Mouse (Mus musculus): ENCODE results near the gene 0610040J01Rik. TPM values are rescaled to one million over a fixed set of nuclear protein-coding genes. Genes with fewer than 3 reads are reported as not detected.

The 0610040J01Rik gene
- total and polyA plus RNA-seq, 3 experiments: not detected

DNA sequence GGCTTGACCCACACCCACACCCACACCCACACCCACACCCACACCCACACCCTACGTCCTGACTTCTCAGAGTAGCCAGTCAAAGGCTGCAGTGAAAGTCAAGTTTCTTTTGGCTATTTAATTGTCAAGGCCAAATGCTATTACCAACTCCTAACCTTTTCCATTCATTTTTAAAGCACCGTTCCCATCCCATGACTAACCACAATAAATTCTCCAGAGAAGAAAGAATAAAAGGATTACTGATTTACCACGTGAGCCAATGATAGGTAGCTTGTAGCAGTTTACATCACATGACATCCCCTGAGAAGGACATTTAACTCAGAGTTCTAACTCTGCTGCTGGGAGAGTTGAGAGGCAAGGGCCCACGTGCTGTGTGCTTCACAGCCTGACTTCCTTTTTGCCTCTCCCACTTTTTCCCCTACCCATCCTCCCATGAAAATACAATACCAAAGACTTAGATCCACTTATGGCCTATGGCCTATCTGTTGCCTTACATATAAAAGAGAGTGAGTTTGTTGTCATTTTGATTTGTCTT, 118.7 kb downstream of the 0610040J01Rik start:
- H3K27me3 ChIP-seq (ENCODE audit: control insufficient read depth in 1 of 2, insufficient read depth in 2 of 2, low read length in 2 of 2): no peaks in the 10 kb centered on the region
- H3K79me2 ChIP-seq (ENCODE audit: control insufficient read depth, insufficient read depth, low read length, poor library complexity): no peaks in the 10 kb centered on the region
- peaks cover 0 to 2% of the 10 kb centered on the region in 2 experiments; a peak in 2 of 4 replicates for H3K36me3 ChIP-seq (ENCODE audit: control insufficient read depth in 1 of 2, insufficient read depth in 2 of 2, low read length in 2 of 2)
- no peak for TF ChIP-seq MAZ (IDR thresholded peaks at IDR 0.05; ENCODE audit: low read depth, low read length)
- TF ChIP-seq ZNF384 (IDR thresholded peaks at IDR 0.05; ENCODE audit: low read depth, low read length): no peak
- TF ChIP-seq NELFE (IDR thresholded peaks at IDR 0.05; ENCODE audit: low read depth, low read length): no peak
- no peak for TF ChIP-seq MAFK (IDR thresholded peaks at IDR 0.05; ENCODE audit: borderline replicate concordance, low read depth, low read length)
- TF ChIP-seq SMC3 (IDR thresholded peaks at IDR 0.05; ENCODE audit: low read depth, low read length): no peak
- no peak for TF ChIP-seq BHLHE40 (IDR thresholded peaks at IDR 0.05; ENCODE audit: borderline replicate concordance, low read depth, low read length)
- no peak for TF ChIP-seq TCF12 (IDR thresholded peaks at IDR 0.05; ENCODE audit: low read depth, low read length)
- no peak for TF ChIP-seq SIN3A (IDR thresholded peaks at IDR 0.05; ENCODE audit: low read length)
- no peak for TF ChIP-seq ZMIZ1 (IDR thresholded peaks at IDR 0.05; ENCODE audit: low read depth, low read length)
- TF ChIP-seq NRF1 (IDR thresholded peaks at IDR 0.05; ENCODE audit: insufficient read depth, low read depth, low read length, poor library complexity, severe bottlenecking): no peak
- TF ChIP-seq MXI1 (IDR thresholded peaks at IDR 0.05; ENCODE audit: low read depth, low read length): no peak
- no peak for TF ChIP-seq RCOR1 (IDR thresholded peaks at IDR 0.05; ENCODE audit: low read depth, low read length)
- H3K9me3 ChIP-seq (replicated peaks; ENCODE audit: insufficient read depth, low read length): no peaks in the 10 kb centered on the region
- H3K9ac ChIP-seq (ENCODE audit: control insufficient read depth, low read depth, low read length, poor library complexity, severe bottlenecking): no peak overlapping the region
- no peak for DNase-seq (ENCODE audit: low read depth, low spot score)
- H3K27ac ChIP-seq (ENCODE audit: control insufficient read depth, low read depth, low read length): no peak overlapping the region
- peaks cover 4 to 9% of the 10 kb centered on the region in 2 experiments; a peak in 3 of 4 replicates for H3K4me1 ChIP-seq (ENCODE audit: control insufficient read depth in 1 of 2, insufficient read depth in 2 of 2, low read length in 2 of 2)
- no peak overlapping the region for H3K4me3 ChIP-seq (ENCODE audit: control insufficient read depth in 1 of 2, insufficient read depth in 1 of 2, low read depth in 2 of 2, low read length in 2 of 2)

DNA sequence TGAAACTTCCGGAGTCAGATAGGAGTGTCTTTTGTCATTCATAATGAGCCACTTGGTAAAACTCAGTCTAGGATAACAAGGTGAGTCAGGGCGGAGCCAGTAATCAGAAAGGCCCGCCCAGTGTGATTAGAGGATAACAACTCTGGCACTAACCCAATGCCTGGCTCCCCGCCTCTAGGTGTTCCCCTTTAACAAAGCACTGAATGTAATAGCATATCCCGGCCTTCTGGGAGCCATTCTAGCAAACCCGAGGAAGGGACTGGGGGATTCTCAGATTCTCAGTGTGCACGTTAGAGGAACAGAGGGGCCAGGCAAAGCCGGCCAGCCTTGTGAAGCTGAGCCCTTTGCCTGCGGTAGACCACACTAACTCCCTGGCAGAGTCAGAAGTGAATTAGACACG, 120.7 kb downstream of the 0610040J01Rik start:
- Histone ChIP-seq H3K4me1 (ENCODE audit: control insufficient read depth in 1 of 2, insufficient read depth in 2 of 2, low read length in 2 of 2) (peaks cover 4 to 7% of the 10 kb centered on the region in 2 experiments; a peak in 2 of 4 replicates), H3K79me2 (ENCODE audit: control insufficient read depth, insufficient read depth, low read length, poor library complexity) (no peaks in the 10 kb centered on the region), H3K9ac (ENCODE audit: control insufficient read depth, low read depth, low read length, poor library complexity, severe bottlenecking) (no peak overlapping the region), H3K27me3 (ENCODE audit: control insufficient read depth in 1 of 2, insufficient read depth in 2 of 2, low read length in 2 of 2) (no peaks in the 10 kb centered on the region), H3K27ac (ENCODE audit: control insufficient read depth, low read depth, low read length) (no peak overlapping the region), H3K4me3 (ENCODE audit: control insufficient read depth in 1 of 2, insufficient read depth in 1 of 2, low read depth in 2 of 2, low read length in 2 of 2) (no peak overlapping the region), H3K9me3 (replicated peaks; ENCODE audit: insufficient read depth, low read length) (no peaks in the 10 kb centered on the region), H3K36me3 (ENCODE audit: control insufficient read depth in 1 of 2, insufficient read depth in 2 of 2, low read length in 2 of 2) (peaks cover 0 to 2% of the 10 kb centered on the region in 2 experiments; a peak in 2 of 4 replicates)
- no peak for TF ChIP-seq RCOR1 (IDR thresholded peaks at IDR 0.05; ENCODE audit: low read depth, low read length)
- no peak for TF ChIP-seq USF2 (IDR thresholded peaks at IDR 0.05; ENCODE audit: borderline replicate concordance in 1 of 2, insufficient read depth in 1 of 2, low read depth in 1 of 2, low read length in 2 of 2)
- TF ChIP-seq SIN3A (IDR thresholded peaks at IDR 0.05; ENCODE audit: low read length): no peak
- TF ChIP-seq NRF1 (IDR thresholded peaks at IDR 0.05; ENCODE audit: insufficient read depth, low read depth, low read length, poor library complexity, severe bottlenecking): no peak
- TF ChIP-seq TCF12 (IDR thresholded peaks at IDR 0.05; ENCODE audit: low read depth, low read length): no peak
- DNase-seq (ENCODE audit: low read depth, low spot score): no peak

Data from MEL (cell line).